Mouse (Mus musculus) ES-Bruce4 (cell line): ENCODE data around the gene Cmc1. TPM values are rescaled to one million over a fixed set of nuclear protein-coding genes. Genes with fewer than 3 reads are reported as not detected.
"Not testable (repeated sequence)": the region's sequence is repeated elsewhere in the genome, so short reads cannot be mapped to it uniquely, and the experiment has no call there.

Source experiments
- H3K27ac ChIP-seq: 2 replicates; pipeline ENCODE4 v1.5.1; 2012; ENCODE audit warnings: low read length, inconsistent platforms; ENCODE audit not compliant: insufficient read depth
- H3K27me3 ChIP-seq: 2 replicates; pipeline ENCODE4 v1.6.1; 2012; ENCODE audit warnings: mild to moderate bottlenecking, low read length, inconsistent platforms; ENCODE audit not compliant: control insufficient read depth, poor library complexity, insufficient read depth, severe bottlenecking
- H3K36me3 ChIP-seq: 2 replicates; pipeline ENCODE4 v1.6.1; 2012; ENCODE audit warnings: inconsistent platforms, mild to moderate bottlenecking, low read length, moderate library complexity; ENCODE audit not compliant: control insufficient read depth, poor library complexity, insufficient read depth, severe bottlenecking
- H3K4me1 ChIP-seq: one replicate; pipeline ENCODE4 v1.8.1; 2011; ENCODE audit warnings: low read length; ENCODE audit not compliant: control insufficient read depth, insufficient read depth
- H3K4me3 ChIP-seq: 2 replicates; pipeline ENCODE4 v1.5.1; 2011; ENCODE audit warnings: low read depth, mild to moderate bottlenecking, low read length
- H3K9ac ChIP-seq: 2 replicates; pipeline ENCODE4 v1.6.1; 2012; ENCODE audit warnings: low read depth, mild to moderate bottlenecking, inconsistent platforms; ENCODE audit not compliant: poor library complexity, severe bottlenecking
- H3K9me3 ChIP-seq: replicated peaks from 2 replicates; pipeline ENCODE4 v1.6.1; 2012; ENCODE audit warnings: mild to moderate bottlenecking, low read length, inconsistent platforms; ENCODE audit not compliant: control insufficient read depth, poor library complexity, insufficient read depth, severe bottlenecking
- CTCF ChIP-seq: IDR thresholded peaks from one replicate; pipeline ENCODE4 v1.8.1; 2011; ENCODE audit warnings: low read depth, low read length
- EP300 ChIP-seq: IDR thresholded peaks from 2 replicates; pipeline ENCODE4 v1.6.1; 2011; ENCODE audit warnings: low read depth, low read length; ENCODE audit not compliant: insufficient read depth
- POLR2A ChIP-seq: IDR thresholded peaks from one replicate; pipeline ENCODE4 v1.8.1; 2011; ENCODE audit warnings: low read length; ENCODE audit not compliant: insufficient read depth
- polyA plus RNA-seq: library from polyadenylated mRNA; stranded (reverse); fragments of >200 nt; gene quantifications from 2 replicates; pipeline ENCODE4 v1.2.4, GENCODE M21; 2011; ENCODE audit warnings: low read depth; ENCODE audit not compliant: missing spikeins, insufficient read depth, insufficient read length

Cmc1 gene
- polyA plus RNA-seq, 1 experiment: 52.6 TPM

DNA sequence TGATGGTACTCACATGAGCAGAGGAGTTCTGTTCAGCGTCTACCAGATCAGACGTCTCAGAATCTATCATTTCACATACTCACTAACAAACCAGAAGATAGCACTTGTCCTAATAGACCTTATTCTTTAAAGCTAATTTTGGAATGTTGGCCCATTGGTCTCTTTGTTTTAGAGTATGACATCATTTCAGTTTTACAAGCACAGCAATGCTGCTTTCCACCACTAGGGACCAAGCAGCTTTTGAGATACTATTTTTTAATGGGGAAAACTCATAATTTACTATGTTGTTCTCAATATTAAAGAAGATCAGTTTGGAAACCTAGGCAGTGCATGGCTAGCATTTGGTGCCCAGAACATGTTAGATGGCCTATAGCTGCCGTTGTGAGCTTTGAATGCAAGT is 7.3 kb upstream of the Cmc1 start:
- no peaks in the 10 kb centered on the region for H3K4me1 ChIP-seq
- no peak overlapping the region for H3K27ac ChIP-seq
- no peak overlapping the region for H3K9ac ChIP-seq
- H3K36me3 ChIP-seq: no peaks in the 10 kb centered on the region
- H3K4me3 ChIP-seq: no peak overlapping the region
- no peaks in the 10 kb centered on the region for H3K27me3 ChIP-seq
- TF ChIP-seq EP300: no peak
- no peak for TF ChIP-seq CTCF
- no peak for TF ChIP-seq POLR2A
- H3K9me3 ChIP-seq: no peaks in the 10 kb centered on the region

DNA sequence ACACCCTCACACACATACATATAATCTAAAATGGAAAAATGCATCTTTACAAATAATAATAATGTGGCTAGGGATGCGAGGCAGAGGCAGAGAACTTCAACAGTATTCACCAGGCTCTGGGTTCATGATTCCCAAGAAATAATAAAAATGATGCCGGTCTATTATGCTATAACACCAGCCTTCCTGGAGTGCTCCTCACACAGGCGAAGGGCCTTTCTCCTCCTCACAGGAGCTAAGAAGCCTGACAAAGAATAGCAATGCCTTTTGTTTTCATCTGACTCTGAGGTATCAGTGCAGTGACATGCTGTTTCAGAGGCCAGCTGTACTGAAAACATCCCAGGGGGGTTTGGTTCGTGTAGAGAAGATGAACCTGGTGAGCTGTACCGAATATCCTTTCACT is 4.7 kb upstream of the Cmc1 start:
- TF ChIP-seq CTCF (no peak), POLR2A (no peak), EP300 (no peak)
- H3K4me1 ChIP-seq: no peaks in the 10 kb centered on the region
- H3K9ac ChIP-seq: no peak overlapping the region
- H3K27ac ChIP-seq: no peak overlapping the region
- H3K36me3 ChIP-seq: no peaks in the 10 kb centered on the region
- no peaks in the 10 kb centered on the region for H3K27me3 ChIP-seq
- H3K4me3 ChIP-seq: no peak overlapping the region
- peaks cover 4% of the 10 kb centered on the region for H3K9me3 ChIP-seq

DNA sequence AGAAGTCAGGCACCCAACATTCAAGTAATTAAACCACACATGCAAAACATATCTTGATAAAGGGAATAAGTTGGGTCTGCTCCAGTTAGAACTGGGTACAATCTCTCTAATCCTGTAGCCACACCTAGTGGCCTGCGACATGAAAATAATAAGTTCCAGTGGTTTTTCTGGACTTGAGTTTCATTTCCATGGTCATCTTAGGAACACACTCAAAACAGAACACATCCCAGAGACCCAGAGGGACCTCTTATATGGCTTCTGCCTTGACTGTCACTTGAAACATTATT is 1.2 kb upstream of the Cmc1 start:
- H3K27ac ChIP-seq: no peak overlapping the region
- peaks cover 4% of the 10 kb centered on the region for H3K9me3 ChIP-seq
- TF ChIP-seq EP300 (no peak), POLR2A (no peak), CTCF (no peak)
- no peak overlapping the region for H3K4me3 ChIP-seq
- H3K4me1 ChIP-seq: no peaks in the 10 kb centered on the region
- H3K36me3 ChIP-seq: no peaks in the 10 kb centered on the region
- no peak overlapping the region for H3K9ac ChIP-seq
- H3K27me3 ChIP-seq: no peaks in the 10 kb centered on the region

DNA sequence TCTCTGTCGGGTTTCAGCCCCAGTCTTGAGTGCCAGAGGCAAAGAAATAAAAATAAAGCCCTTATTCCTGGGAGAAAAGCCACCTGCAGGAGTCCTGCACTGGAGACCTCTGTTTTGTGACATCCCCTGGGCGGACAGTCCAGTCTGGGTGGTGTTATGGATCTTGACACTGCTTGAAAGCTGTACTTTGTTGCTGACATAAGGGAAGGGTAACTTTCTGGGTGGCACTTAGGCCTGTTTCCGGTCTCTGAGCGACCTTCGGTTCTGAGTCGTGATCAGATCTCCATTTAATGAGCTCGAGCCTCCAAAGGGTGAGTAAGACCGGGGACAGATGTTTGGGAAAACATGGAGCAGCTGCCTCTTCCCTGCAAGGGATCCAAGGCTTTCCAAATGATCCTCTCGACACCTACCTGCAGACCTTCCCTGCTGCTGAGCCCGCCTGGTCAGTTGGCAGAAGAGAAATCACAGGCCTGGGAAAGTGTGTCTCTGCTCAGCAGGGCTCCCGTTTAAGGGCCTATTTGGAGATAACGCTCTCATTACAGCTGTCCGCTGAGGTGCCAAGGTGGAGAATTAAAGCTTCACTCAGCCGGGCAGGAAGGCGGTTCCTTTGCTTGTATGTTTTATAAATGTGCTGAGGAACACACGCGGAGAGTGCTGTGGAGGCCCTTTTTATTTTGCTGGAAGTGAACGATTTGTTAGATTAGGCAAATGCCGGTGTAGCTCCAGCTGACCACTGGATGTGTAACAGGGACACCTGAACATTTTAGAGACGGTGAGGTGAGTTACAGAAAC is 648 bp upstream of the Cmc1 start:
- Histone ChIP-seq H3K9me3 (peaks cover 4% of the 10 kb centered on the region), H3K4me3 (no peak overlapping the region), H3K36me3 (no peaks in the 10 kb centered on the region), H3K4me1 (no peaks in the 10 kb centered on the region), H3K9ac (no peak overlapping the region), H3K27ac (no peak overlapping the region), H3K27me3 (no peaks in the 10 kb centered on the region)
- TF ChIP-seq CTCF: no peak
- TF ChIP-seq EP300: no peak
- TF ChIP-seq POLR2A: no peak

DNA sequence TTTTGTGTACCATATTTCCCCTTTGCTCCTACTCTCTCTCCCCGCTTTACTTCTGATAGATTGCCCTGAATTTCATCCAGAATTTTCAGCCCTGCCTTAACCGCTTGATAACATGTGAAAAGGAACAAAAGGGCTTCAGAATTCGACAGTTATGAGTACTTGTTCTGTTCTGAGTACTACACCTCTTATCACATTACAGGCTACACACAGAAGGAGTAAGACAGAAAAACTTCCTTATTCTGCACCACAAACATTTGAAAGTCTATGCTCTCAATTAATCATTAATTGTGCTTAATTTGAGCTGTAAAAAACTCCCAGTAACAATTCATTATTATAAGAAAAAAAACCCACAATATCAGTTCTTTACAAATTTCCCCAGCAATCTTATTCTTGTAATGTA is 9.6 kb downstream of the Cmc1 start:
- H3K4me3 ChIP-seq, H3K36me3 ChIP-seq, H3K4me1 ChIP-seq, H3K27me3 ChIP-seq, H3K9ac ChIP-seq, H3K27ac ChIP-seq: not testable (repeated sequence)
- H3K9me3 ChIP-seq: peaks cover 32% of the 10 kb centered on the region

DNA sequence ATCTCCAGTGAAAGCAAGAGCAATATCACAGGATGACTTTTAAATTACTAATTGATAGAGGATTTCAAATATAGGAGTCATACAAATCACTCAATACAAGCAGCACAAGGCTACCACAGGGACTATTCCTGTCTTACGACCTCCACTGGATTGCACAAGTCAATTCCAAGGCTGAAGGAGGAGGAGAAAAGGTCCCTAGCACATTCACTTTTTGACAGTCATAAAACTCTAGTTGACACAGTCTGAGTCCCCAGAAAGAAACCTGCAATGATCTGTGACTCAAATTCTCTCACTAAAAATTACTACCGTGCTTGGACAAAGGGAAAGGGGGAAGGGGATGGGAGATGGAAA is 39.6 kb downstream of the Cmc1 start:
- H3K27me3 ChIP-seq: no peaks in the 10 kb centered on the region
- no peaks in the 10 kb centered on the region for H3K4me1 ChIP-seq
- no peak overlapping the region for H3K27ac ChIP-seq
- H3K36me3 ChIP-seq: no peaks in the 10 kb centered on the region
- H3K9me3 ChIP-seq: no peaks in the 10 kb centered on the region
- TF ChIP-seq CTCF (no peak), POLR2A (no peak), EP300 (no peak)
- no peak overlapping the region for H3K4me3 ChIP-seq
- H3K9ac ChIP-seq: no peak overlapping the region
